Mouse (Mus musculus): ENCODE measurements around the gene Upk2. TPM values are rescaled to one million over a fixed set of nuclear protein-coding genes. Genes with fewer than 3 reads are reported as not detected.
A peak's percentile ranks its signal among the peaks of the same experiment; 100 is the strongest.

Upk2 gene
- polyA plus RNA-seq (2015; fragmentation: Nextera tagmentation; extraction: Ambion mirVana), result 0.50 TPM in 1 of 2 replicates, not detected in the other

GRCm38 (mm10) chr9:44454891-44455220 lies at the start of gene Upk2:
TSS of gene Upk2 (minus strand) at chr9:44454976.
- H3K4me1 ChIP-seq (ENCODE audit: control insufficient read depth, insufficient read depth, low read length), result peaks cover 3% of the 10 kb centered on the region; the same call in 1 of the 2 replicates
- no peaks in the 10 kb centered on the region for H3K9me3 ChIP-seq (replicated peaks; ENCODE audit: control insufficient read depth, low read length)
- no peak within 1 kb of the TSS for H3K9ac ChIP-seq (ENCODE audit: low read length)
- H3K27ac ChIP-seq (ENCODE audit: low read length), result no peak within 1 kb of the TSS
- WGBS, result 32% methylated on average over 4 of the region's 4 CpGs
- peaks cover 19% of the 10 kb centered on the region for H3K27me3 ChIP-seq (ENCODE audit: control insufficient read depth, insufficient read depth, low read length)
- H3K4me2 ChIP-seq (ENCODE audit: low read depth, low read length), result no peak within 1 kb of the TSS
- no peak for ATAC-seq (replicated peaks; ENCODE audit: extremely low read depth, insufficient read depth, low FRiP score)
- H3K4me3 ChIP-seq (ENCODE audit: low read length), result no peak within 1 kb of the TSS
- no peaks in the 10 kb centered on the region for H3K36me3 ChIP-seq (ENCODE audit: control insufficient read depth, insufficient read depth)

DNA sequence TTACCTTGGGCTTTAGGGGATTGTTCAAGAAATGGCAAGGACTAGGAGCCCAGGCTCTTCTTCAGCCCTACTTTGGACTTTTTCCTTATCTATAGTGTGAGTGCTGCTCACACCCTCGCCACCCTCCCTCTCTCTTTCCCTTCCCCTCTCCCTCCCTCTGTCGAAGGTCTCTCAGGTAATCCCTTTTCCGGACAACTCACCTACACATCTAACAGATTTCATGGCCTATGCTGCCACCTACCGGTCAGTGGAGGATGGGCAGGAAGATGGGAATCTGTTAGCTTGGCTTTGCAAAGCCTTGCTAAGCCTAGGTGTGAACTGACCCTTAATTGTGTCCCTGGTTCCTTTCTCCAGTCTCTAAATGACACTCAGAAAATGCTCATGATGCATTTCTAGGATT lies 47.2 kb upstream of the Upk2 start:
- Histone ChIP-seq H3K4me3 (ENCODE audit: low read length) (no peak overlapping the region), H3K9me3 (replicated peaks; ENCODE audit: control insufficient read depth, low read length) (no peaks in the 10 kb centered on the region), H3K9ac (ENCODE audit: low read length) (no peak overlapping the region), H3K36me3 (ENCODE audit: control insufficient read depth, insufficient read depth) (peaks cover 28% of the 10 kb centered on the region), H3K27me3 (ENCODE audit: control insufficient read depth, insufficient read depth, low read length) (no peaks in the 10 kb centered on the region), H3K4me1 (ENCODE audit: control insufficient read depth, insufficient read depth, low read length) (peaks cover 49% of the 10 kb centered on the region), H3K27ac (ENCODE audit: low read length) (no peak overlapping the region), H3K4me2 (ENCODE audit: low read depth, low read length) (peak overlapping the region; percentile 26; the same call in 1 of the 2 replicates)
- 4% methylated on average over 4 of the region's 4 CpGs for WGBS
- no peak for ATAC-seq (replicated peaks; ENCODE audit: extremely low read depth, insufficient read depth, low FRiP score)

- WGBS, result 51% methylated on average over 10 of the region's 10 CpGs
- Histone ChIP-seq H3K9ac (ENCODE audit: low read length) (no peak overlapping the region), H3K9me3 (replicated peaks; ENCODE audit: control insufficient read depth, low read length) (no peaks in the 10 kb centered on the region), H3K4me3 (ENCODE audit: low read length) (no peak overlapping the region), H3K36me3 (ENCODE audit: control insufficient read depth, insufficient read depth) (peaks cover 23% of the 10 kb centered on the region), H3K4me2 (ENCODE audit: low read depth, low read length) (peak overlapping the region; percentile 26; the same call in 1 of the 2 replicates), H3K4me1 (ENCODE audit: control insufficient read depth, insufficient read depth, low read length) (peaks cover 55% of the 10 kb centered on the region), H3K27ac (ENCODE audit: low read length) (peak overlapping the region; percentile 56), H3K27me3 (ENCODE audit: control insufficient read depth, insufficient read depth, low read length) (no peaks in the 10 kb centered on the region)
- ATAC-seq (replicated peaks; ENCODE audit: extremely low read depth, insufficient read depth, low FRiP score), result no peak
Observed at GRCm38 (mm10) chr9:44501206-44501879, 46.6 kb upstream of the Upk2 start.

DNA sequence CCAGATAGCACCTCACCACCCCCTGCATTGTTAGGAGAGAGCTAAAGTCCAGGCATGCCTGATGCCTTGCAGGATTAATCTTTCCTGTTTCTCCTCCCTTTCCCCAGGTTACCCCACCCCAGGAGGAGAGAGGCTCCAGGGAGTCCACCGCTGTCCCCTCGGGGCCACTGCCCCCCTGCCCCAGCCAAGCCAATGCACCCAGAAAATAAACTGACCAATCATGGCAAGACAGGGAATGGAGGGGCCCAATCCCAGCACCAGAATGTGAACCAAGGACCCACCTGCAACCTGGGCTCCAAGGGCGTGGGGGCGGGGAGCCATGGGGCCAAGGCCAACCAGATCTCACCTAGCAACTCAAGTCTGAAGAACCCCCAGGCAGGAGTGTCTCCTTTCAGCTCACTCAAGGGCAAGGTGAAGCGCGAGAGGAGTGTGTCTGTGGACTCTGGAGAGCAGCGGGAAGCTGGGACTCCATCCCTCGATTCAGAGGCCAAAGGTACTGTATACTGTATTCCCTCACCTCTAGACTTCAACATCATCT lies 45.9 kb upstream of the Upk2 start:
- no peak for ATAC-seq (replicated peaks; ENCODE audit: extremely low read depth, insufficient read depth, low FRiP score)
- Histone ChIP-seq H3K4me1 (ENCODE audit: control insufficient read depth, insufficient read depth, low read length) (peaks cover 59% of the 10 kb centered on the region), H3K9ac (ENCODE audit: low read length) (peak overlapping the region; percentile 43; the same call in 1 of the 2 replicates), H3K27ac (ENCODE audit: low read length) (peak overlapping the region; percentile 100), H3K9me3 (replicated peaks; ENCODE audit: control insufficient read depth, low read length) (no peaks in the 10 kb centered on the region), H3K4me3 (ENCODE audit: low read length) (peak overlapping the region; percentile 61), H3K4me2 (ENCODE audit: low read depth, low read length) (peak overlapping the region; percentile 91), H3K36me3 (ENCODE audit: control insufficient read depth, insufficient read depth) (peaks cover 17% of the 10 kb centered on the region), H3K27me3 (ENCODE audit: control insufficient read depth, insufficient read depth, low read length) (no peaks in the 10 kb centered on the region)
- 53% methylated on average over 8 of the region's 8 CpGs for WGBS

DNA sequence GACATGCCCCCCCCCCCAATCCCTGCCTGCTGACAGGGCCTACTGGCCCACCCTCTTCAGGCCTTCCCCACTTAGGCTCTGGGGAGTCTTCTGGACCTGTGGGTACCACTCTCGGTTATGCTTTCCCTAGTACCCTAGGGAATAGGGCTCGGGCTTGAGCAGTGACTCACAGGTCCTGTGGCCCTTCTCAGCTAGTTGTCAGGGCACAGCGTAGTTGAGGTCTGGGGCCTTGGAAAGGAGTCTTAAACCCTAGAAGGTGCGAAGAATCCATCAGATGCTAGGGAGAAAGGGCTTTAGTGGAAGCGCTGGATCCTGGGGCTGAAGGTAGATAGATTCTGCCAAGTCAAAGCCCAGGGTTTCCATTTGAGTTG lies 45.4 kb upstream of the Upk2 start:
- Histone ChIP-seq H3K36me3 (ENCODE audit: control insufficient read depth, insufficient read depth) (peaks cover 12% of the 10 kb centered on the region), H3K9me3 (replicated peaks; ENCODE audit: control insufficient read depth, low read length) (no peaks in the 10 kb centered on the region), H3K4me1 (ENCODE audit: control insufficient read depth, insufficient read depth, low read length) (peaks cover 62% of the 10 kb centered on the region), H3K27ac (ENCODE audit: low read length) (peak overlapping the region; percentile 100), H3K4me2 (ENCODE audit: low read depth, low read length) (peak overlapping the region; percentile 91), H3K4me3 (ENCODE audit: low read length) (peak overlapping the region; percentile 61), H3K9ac (ENCODE audit: low read length) (peak overlapping the region; percentile 43), H3K27me3 (ENCODE audit: control insufficient read depth, insufficient read depth, low read length) (no peaks in the 10 kb centered on the region)
- no peak for ATAC-seq (replicated peaks; ENCODE audit: extremely low read depth, insufficient read depth, low FRiP score)
- WGBS, result 15% methylated on average over 5 of the region's 5 CpGs

DNA sequence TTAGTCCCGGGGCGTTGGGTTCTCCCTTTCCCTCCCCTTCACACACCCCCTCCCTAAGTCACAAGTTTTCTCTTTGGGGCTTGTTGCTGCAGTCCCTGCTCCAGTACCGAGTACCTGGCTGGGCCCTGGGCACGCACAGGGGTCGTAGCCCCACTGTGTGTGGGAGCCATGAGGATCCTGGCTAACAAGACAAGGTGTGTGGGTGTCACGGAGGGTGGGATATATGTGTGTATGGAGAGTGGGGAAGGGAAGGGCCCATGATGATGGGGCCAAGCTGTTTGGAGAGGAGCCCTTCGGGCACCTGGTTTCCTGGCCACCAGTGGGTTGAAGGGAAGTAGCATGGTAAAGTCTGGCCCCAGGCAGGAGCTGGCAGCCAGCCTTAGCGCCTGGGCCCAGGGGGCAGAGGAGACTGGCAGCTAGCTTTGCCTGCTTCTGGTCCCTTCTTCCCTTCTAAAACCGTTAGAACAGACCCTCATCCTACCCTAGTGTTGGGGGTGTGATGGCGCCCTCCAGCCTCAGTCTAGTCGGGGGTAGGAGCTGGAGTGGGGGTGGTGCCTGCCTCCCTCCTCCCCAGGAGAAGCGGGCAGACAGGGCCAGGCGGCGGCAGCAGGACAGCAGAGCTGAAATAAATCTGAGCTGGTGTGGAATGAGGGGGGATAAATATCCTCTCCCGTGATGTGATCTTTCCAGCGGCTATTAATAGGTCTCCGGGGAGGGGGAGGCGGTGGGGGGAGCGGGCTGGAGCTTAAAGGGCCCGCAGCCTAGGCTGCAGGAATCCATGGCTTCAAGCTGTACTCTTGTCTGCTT lies 44.8 kb upstream of the Upk2 start:
- Histone ChIP-seq H3K27ac (ENCODE audit: low read length) (peak overlapping the region; percentile 100), H3K36me3 (ENCODE audit: control insufficient read depth, insufficient read depth) (peaks cover 10% of the 10 kb centered on the region), H3K27me3 (ENCODE audit: control insufficient read depth, insufficient read depth, low read length) (no peaks in the 10 kb centered on the region), H3K4me2 (ENCODE audit: low read depth, low read length) (peak overlapping the region; percentile 91), H3K9me3 (replicated peaks; ENCODE audit: control insufficient read depth, low read length) (no peaks in the 10 kb centered on the region), H3K9ac (ENCODE audit: low read length) (peak overlapping the region; percentile 86), H3K4me1 (ENCODE audit: control insufficient read depth, insufficient read depth, low read length) (peaks cover 68% of the 10 kb centered on the region), H3K4me3 (ENCODE audit: low read length) (peak overlapping the region; percentile 61)
- 7% methylated on average over 18 of the region's 20 CpGs for WGBS
- peak; percentile 42 for ATAC-seq (replicated peaks; ENCODE audit: extremely low read depth, insufficient read depth, low FRiP score)

GRCm38 (mm10) chr9:44498421-44499355 lies 43.9 kb upstream of the Upk2 start:
- Histone ChIP-seq H3K4me1 (ENCODE audit: control insufficient read depth, insufficient read depth, low read length) (peaks cover 76% of the 10 kb centered on the region), H3K9me3 (replicated peaks; ENCODE audit: control insufficient read depth, low read length) (no peaks in the 10 kb centered on the region), H3K27ac (ENCODE audit: low read length) (peak overlapping the region; percentile 100), H3K27me3 (ENCODE audit: control insufficient read depth, insufficient read depth, low read length) (no peaks in the 10 kb centered on the region), H3K36me3 (ENCODE audit: control insufficient read depth, insufficient read depth) (peaks cover 10% of the 10 kb centered on the region), H3K4me2 (ENCODE audit: low read depth, low read length) (peak overlapping the region; percentile 91), H3K4me3 (ENCODE audit: low read length) (peak overlapping the region; percentile 61), H3K9ac (ENCODE audit: low read length) (peak overlapping the region; percentile 86)
- peak; percentile 78 for ATAC-seq (replicated peaks; ENCODE audit: extremely low read depth, insufficient read depth, low FRiP score)
- WGBS, result under 1% methylated on average over 58 of the region's 59 CpGs

DNA sequence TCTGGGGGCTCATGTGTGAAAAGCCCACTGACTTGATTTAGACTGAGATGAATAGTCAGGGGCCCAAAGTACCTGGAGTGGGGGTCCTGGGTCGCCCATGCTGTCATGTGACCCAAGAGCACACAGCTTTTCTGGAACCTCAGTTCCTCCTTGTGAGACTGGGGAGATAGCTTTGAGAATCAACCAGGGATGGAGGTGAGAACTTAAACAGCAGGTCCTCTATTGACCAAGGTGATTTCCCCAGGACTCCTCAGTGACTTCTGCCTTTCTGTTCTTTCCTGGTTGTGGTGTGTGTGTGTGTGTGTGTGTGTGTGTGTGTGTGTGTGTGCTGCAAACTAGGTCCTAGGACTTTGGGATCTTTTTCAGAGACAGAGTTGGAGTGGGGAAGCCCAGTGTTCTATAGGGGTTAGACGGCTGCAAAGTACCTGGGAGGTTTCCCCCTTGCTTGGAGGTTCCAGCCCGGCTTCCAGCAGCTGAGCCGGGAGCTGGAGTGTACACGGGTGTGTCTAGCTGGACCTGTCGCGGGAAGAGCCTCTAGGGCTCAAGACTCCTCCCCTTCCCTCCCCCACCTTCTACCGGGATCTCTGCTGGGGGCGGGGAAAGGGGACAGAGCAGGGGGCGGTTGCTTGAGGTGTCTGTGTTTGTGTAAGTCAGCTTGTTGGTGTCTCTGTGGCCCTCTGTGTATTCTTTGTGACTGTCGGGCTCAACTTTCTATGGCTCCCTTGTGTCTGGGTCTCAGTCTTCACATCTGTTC lies 43.0 kb upstream of the Upk2 start:
- H3K36me3 ChIP-seq (ENCODE audit: control insufficient read depth, insufficient read depth), result peaks cover 7% of the 10 kb centered on the region
- no peaks in the 10 kb centered on the region for H3K9me3 ChIP-seq (replicated peaks; ENCODE audit: control insufficient read depth, low read length)
- peak overlapping the region; percentile 100 for H3K27ac ChIP-seq (ENCODE audit: low read length)
- WGBS, result 2% methylated on average over 11 of the region's 11 CpGs
- peaks cover 85% of the 10 kb centered on the region for H3K4me1 ChIP-seq (ENCODE audit: control insufficient read depth, insufficient read depth, low read length)
- peak overlapping the region; percentile 86 for H3K9ac ChIP-seq (ENCODE audit: low read length)
- peak overlapping the region; percentile 91 for H3K4me2 ChIP-seq (ENCODE audit: low read depth, low read length)
- H3K27me3 ChIP-seq (ENCODE audit: control insufficient read depth, insufficient read depth, low read length), result no peaks in the 10 kb centered on the region
- ATAC-seq (replicated peaks; ENCODE audit: extremely low read depth, insufficient read depth, low FRiP score), result peak; percentile 10
- peak overlapping the region; percentile 61 for H3K4me3 ChIP-seq (ENCODE audit: low read length)

Measured in heart, embryonic 16.5 days (tissue).